Mouse (Mus musculus): ENCODE results near the gene H2al1e. TPM values are rescaled to one million over a fixed set of nuclear protein-coding genes. Genes with fewer than 3 reads are reported as not detected.

The H2al1e gene
- polyA plus RNA-seq (2012; rRNA removed; ENCODE audit: low replicate concordance), result not detected in 2 replicates

DNA sequence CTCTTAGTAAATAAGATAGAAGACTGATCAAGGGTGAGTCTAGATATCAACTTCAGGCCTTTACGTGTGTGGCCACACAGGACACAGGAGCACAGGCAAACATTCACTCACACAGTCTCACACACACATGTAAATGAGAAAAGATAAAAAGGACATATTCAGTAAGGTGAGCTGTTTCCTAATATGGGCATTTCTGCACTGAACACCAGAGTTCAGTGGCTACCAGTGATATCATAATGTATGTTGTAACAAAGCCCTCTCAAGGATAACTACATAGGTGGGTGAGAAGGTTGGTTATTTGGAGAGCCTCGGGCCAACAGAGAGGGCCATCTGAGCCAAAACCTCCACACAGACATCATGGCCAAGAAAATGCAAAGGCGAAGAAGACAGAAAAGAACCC, at the start of gene H2al1e:
H2al1e (plus strand) TSS at position 301 of the 400 bp plus-strand sequence.

DNA sequence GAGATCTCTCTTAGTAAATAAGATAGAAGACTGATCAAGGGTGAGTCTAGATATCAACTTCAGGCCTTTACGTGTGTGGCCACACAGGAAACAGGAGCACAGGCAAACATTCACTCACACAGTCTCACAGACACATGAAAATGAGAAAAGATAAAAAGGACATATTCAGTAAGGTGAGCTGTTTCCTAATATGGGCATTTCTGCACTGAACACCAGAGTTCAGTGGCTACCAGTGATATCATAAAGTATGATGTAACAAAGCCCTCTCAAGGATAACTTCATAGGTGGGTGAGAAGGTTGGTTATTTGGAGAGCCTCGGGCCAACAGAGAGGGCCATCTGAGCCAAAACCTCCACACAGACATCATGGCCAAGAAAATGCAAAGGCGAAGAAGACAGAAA, 12.8 kb upstream of the H2al1e start, which contains the start of gene H2al1a:
H2al1a (plus strand) TSS at position 301 of the 400 bp plus-strand sequence.

DNA sequence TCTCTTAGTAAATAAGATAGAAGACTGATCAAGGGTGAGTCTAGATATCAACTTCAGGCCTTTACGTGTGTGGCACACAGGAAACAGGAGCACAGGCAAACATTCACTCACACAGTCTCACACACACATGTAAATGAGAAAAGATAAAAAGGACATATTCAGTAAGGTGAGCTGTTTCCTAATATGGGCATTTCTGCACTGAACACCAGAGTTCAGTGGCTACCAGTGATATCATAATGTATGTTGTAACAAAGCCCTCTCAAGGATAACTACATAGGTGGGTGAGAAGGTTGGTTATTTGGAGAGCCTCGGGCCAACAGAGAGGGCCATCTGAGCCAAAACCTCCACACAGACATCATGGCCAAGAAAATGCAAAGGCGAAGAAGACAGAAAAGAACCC, 9.6 kb upstream of the H2al1e start, which contains the start of gene H2al1b:
H2al1b (plus strand) TSS at position 301 of the 400 bp plus-strand sequence.

DNA sequence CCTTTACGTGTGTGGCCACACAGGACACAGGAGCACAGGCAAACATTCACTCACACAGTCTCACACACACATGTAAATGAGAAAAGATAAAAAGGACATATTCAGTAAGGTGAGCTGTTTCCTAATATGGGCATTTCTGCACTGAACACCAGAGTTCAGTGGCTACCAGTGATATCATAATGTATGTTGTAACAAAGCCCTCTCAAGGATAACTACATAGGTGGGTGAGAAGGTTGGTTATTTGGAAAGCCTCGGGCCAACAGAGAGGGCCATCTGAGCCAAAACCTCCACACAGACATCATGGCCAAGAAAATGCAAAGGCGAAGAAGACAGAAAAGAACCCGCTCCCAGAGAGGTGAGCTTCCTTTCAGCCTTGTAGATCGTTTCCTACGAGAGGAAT, 6.4 kb upstream of the H2al1e start, which contains the start of gene H2al1c:
H2al1c (plus strand) TSS at position 301 of the 400 bp plus-strand sequence.

DNA sequence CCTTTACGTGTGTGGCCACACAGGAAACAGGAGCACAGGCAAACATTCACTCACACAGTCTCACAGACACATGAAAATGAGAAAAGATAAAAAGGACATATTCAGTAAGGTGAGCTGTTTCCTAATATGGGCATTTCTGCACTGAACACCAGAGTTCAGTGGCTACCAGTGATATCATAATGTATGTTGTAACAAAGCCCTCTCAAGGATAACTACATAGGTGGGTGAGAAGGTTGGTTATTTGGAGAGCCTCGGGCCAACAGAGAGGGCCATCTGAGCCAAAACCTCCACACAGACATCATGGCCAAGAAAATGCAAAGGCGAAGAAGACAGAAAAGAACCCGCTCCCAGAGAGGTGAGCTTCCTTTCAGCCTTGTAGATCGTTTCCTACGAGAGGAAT, 3.2 kb upstream of the H2al1e start, which contains the start of gene H2al1d:
H2al1d (plus strand) TSS at position 301 of the 400 bp plus-strand sequence.

DNA sequence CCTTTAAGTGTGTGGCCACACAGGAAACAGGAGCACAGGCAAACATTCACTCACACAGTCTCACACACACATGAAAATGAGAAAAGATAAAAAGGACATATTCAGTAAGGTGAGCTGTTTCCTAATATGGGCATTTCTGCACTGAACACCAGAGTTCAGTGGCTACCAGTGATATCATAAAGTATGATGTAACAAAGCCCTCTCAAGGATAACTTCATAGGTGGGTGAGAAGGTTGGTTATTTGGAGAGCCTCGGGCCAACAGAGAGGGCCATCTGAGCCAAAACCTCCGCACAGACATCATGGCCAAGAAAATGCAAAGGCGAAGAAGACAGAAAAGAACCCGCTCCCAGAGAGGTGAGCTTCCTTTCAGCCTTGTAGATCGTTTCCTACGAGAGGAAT, 3.1 kb downstream of the H2al1e start, which contains the start of gene H2al1f:
H2al1f (plus strand) TSS at position 301 of the 400 bp plus-strand sequence.

DNA sequence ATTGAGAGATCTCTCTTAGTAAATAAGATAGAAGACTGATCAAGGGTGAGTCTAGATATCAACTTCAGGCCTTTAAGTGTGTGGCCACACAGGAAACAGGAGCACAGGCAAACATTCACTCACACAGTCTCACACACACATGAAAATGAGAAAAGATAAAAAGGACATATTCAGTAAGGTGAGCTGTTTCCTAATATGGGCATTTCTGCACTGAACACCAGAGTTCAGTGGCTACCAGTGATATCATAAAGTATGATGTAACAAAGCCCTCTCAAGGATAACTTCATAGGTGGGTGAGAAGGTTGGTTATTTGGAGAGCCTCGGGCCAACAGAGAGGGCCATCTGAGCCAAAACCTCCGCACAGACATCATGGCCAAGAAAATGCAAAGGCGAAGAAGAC, 6.2 kb downstream of the H2al1e start, which contains the start of gene H2al1g:
H2al1g (plus strand) TSS at position 301 of the 400 bp plus-strand sequence.

DNA sequence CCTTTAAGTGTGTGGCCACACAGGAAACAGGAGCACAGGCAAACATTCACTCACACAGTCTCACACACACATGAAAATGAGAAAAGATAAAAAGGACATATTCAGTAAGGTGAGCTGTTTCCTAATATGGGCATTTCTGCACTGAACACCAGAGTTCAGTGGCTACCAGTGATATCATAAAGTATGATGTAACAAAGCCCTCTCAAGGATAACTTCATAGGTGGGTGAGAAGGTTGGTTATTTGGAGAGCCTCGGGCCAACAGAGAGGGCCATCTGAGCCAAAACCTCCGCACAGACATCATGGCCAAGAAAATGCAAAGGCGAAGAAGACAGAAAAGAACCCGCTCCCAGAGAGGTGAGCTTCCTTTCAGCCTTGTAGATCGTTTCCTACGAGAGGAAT, 9.5 kb downstream of the H2al1e start, which contains the start of gene H2al1h:
H2al1h (plus strand) TSS at position 301 of the 400 bp plus-strand sequence.

DNA sequence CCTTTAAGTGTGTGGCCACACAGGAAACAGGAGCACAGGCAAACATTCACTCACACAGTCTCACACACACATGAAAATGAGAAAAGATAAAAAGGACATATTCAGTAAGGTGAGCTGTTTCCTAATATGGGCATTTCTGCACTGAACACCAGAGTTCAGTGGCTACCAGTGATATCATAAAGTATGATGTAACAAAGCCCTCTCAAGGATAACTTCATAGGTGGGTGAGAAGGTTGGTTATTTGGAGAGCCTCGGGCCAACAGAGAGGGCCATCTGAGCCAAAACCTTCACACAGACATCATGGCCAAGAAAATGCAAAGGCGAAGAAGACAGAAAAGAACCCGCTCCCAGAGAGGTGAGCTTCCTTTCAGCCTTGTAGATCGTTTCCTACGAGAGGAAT, 12.6 kb downstream of the H2al1e start, which contains the start of gene H2al1i:
H2al1i (plus strand) TSS at position 301 of the 400 bp plus-strand sequence.

DNA sequence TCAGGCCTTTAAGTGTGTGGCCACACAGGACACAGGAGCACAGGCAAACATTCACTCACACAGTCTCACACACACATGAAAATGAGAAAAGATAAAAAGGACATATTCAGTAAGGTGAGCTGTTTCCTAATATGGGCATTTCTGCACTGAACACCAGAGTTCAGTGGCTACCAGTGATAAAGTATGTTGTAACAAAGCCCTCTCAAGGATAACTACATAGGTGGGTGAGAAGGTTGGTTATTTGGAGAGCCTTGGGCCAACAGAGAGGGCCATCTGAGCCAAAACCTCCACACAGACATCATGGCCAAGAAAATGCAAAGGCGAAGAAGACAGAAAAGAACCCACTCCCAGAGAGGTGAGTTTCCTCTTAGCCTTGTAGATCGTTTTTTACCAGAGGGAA, 15.8 kb downstream of the H2al1e start, which contains the start of gene H2al1j:
H2al1j (plus strand) TSS at position 301 of the 400 bp plus-strand sequence.

Other genes with a start within 250 kb of the H2al1e start
- not detected in 2 replicates for gene H2al1a, start 12.7 kb upstream of the H2al1e start, polyA plus RNA-seq (2012; rRNA removed; ENCODE audit: low replicate concordance)
- gene H2al1b, start 9.5 kb upstream of the H2al1e start, polyA plus RNA-seq (2012; rRNA removed; ENCODE audit: low replicate concordance), result not detected in 2 replicates
- not detected in 2 replicates for gene H2al1c, start 6.3 kb upstream of the H2al1e start, polyA plus RNA-seq (2012; rRNA removed; ENCODE audit: low replicate concordance)
- not detected in 2 replicates for gene H2al1d, start 3.1 kb upstream of the H2al1e start, polyA plus RNA-seq (2012; rRNA removed; ENCODE audit: low replicate concordance)
- gene H2al1f, start 3.2 kb downstream of the H2al1e start, polyA plus RNA-seq (2012; rRNA removed; ENCODE audit: low replicate concordance), result not detected in 2 replicates
- not detected in 2 replicates for gene H2al1g, start 6.3 kb downstream of the H2al1e start, polyA plus RNA-seq (2012; rRNA removed; ENCODE audit: low replicate concordance)
- gene H2al1h, start 9.6 kb downstream of the H2al1e start, polyA plus RNA-seq (2012; rRNA removed; ENCODE audit: low replicate concordance), result not detected in 2 replicates
- gene H2al1i, start 12.7 kb downstream of the H2al1e start, polyA plus RNA-seq (2012; rRNA removed; ENCODE audit: low replicate concordance), result not detected in 2 replicates
- gene H2al1j, start 15.9 kb downstream of the H2al1e start, polyA plus RNA-seq (2012; rRNA removed; ENCODE audit: low replicate concordance), result not detected in 2 replicates